Mouse (Mus musculus): ENCODE measurements around the gene Coro1c. TPM values are rescaled to one million over a fixed set of nuclear protein-coding genes. Genes with fewer than 3 reads are reported as not detected.

The Coro1c gene
- polyA plus RNA-seq, 1 experiment from 2014 or later = 93.6 TPM

DNA sequence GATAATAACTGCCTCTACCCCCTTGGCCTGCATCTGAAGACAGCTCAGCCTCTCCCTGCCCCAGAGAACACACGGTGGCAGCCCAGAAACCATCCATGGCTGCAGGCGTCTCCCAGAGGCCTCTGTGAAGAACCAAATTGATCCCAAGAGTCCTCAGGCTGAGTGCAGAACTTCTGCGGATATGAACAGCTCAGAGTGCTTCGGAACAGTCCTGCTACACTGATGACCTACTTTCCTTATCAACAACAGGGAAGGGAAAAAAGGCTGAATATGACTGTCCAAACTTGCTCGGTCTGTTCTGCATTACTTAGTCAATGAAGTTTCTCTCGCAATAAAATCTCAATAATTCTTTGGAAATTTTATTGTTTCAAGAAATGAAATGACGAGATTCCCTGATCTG, 16.6 kb downstream of the Coro1c start:
- DNase-seq (ENCODE audit: low spot score) (no peak), ATAC-seq (ENCODE audit: low FRiP score, low TSS enrichment) (no peak)
- H3K9ac ChIP-seq (ENCODE audit: low read length) = no peak overlapping the region
- no peaks in the 10 kb centered on the region for H3K36me3 ChIP-seq (ENCODE audit: control insufficient read depth, insufficient read depth, low read length)
- H3K4me3 ChIP-seq (ENCODE audit: low read depth, low read length) = no peak overlapping the region
- no peak overlapping the region for H3K27ac ChIP-seq (replicated peaks)
- WGBS = 63% methylated on average over 7 of the region's 7 CpGs
- H3K4me2 ChIP-seq (replicated peaks; ENCODE audit: low read depth) = no peak overlapping the region
- H3K27me3 ChIP-seq (ENCODE audit: control insufficient read depth, insufficient read depth, low read length) = no peaks in the 10 kb centered on the region
- no peaks in the 10 kb centered on the region for H3K9me3 ChIP-seq (ENCODE audit: control insufficient read depth, low read length)
- no peak for TF ChIP-seq EP300 (optimal IDR thresholded peaks at IDR 0.05)
- TF ChIP-seq CTCF (IDR thresholded peaks at IDR 0.05; ENCODE audit: low read depth) = no peak
- no peaks in the 10 kb centered on the region; the same call in 1 of the 2 replicates for H3K4me1 ChIP-seq (replicated peaks; ENCODE audit: control insufficient read depth, insufficient read depth)

DNA sequence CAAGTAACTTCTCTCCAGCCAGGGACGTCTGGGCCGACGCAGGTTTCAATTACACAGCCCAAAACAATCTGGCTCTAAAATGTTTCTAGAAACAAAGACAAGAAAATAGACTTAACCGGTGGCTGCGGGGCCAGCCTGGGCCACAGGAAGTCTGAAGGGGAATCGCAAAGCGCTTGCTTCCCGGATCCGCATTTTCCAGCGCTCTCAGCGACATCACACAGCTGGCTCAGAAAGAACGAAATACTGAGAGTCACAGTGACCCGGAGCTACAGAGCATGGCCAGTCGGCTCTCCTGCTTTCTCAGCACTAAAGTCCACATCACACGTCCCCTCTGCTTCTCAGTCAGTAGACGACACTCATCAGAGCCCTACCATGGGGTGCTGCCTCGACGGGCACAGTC, 17.7 kb downstream of the Coro1c start:
- 66% methylated on average over 18 of the region's 18 CpGs for WGBS
- Histone ChIP-seq H3K4me2 (replicated peaks; ENCODE audit: low read depth) (no peak overlapping the region), H3K4me3 (ENCODE audit: low read depth, low read length) (no peak overlapping the region), H3K9me3 (ENCODE audit: control insufficient read depth, low read length) (no peaks in the 10 kb centered on the region), H3K36me3 (ENCODE audit: control insufficient read depth, insufficient read depth, low read length) (no peaks in the 10 kb centered on the region), H3K27me3 (ENCODE audit: control insufficient read depth, insufficient read depth, low read length) (no peaks in the 10 kb centered on the region), H3K9ac (ENCODE audit: low read length) (no peak overlapping the region), H3K27ac (replicated peaks) (no peak overlapping the region; the same call in 1 of the 2 replicates), H3K4me1 (replicated peaks; ENCODE audit: control insufficient read depth, insufficient read depth) (no peaks in the 10 kb centered on the region; the same call in 1 of the 2 replicates)
- no peak for ATAC-seq (ENCODE audit: low FRiP score, low TSS enrichment)
- TF ChIP-seq EP300 (optimal IDR thresholded peaks at IDR 0.05) (no peak), CTCF (IDR thresholded peaks at IDR 0.05; ENCODE audit: low read depth) (no peak)
- DNase-seq (ENCODE audit: low spot score) = peak; percentile 12

DNA sequence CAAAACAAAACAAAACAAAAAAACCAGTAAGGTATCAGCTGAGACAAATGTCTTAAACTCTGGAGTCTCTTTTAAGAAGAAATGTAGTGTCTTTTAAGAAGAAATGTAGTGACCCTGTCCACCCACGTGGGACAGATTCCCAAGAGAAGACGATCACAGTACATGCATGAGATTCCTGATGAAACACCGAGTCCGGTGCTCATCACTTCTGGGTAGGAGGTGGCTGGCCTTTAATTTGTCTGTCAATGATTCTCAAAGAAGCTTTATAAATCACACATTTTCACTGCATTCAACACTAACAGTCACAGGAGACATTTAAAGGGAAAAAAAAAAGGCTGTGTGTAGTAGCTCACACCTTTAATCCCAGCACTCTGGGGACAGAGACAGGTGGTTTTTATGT, 18.6 kb downstream of the Coro1c start:
- no peaks in the 10 kb centered on the region for H3K36me3 ChIP-seq (ENCODE audit: control insufficient read depth, insufficient read depth, low read length)
- ATAC-seq (ENCODE audit: low FRiP score, low TSS enrichment) (no peak), DNase-seq (ENCODE audit: low spot score) (no peak)
- no peak for TF ChIP-seq EP300 (optimal IDR thresholded peaks at IDR 0.05)
- TF ChIP-seq CTCF (IDR thresholded peaks at IDR 0.05; ENCODE audit: low read depth) = no peak
- no peaks in the 10 kb centered on the region for H3K27me3 ChIP-seq (ENCODE audit: control insufficient read depth, insufficient read depth, low read length)
- H3K4me2 ChIP-seq (replicated peaks; ENCODE audit: low read depth) = no peak overlapping the region
- no peak overlapping the region for H3K4me3 ChIP-seq (ENCODE audit: low read depth, low read length)
- H3K27ac ChIP-seq (replicated peaks) = no peak overlapping the region
- H3K4me1 ChIP-seq (replicated peaks; ENCODE audit: control insufficient read depth, insufficient read depth) = no peaks in the 10 kb centered on the region; the same call in 1 of the 2 replicates
- no peak overlapping the region for H3K9ac ChIP-seq (ENCODE audit: low read length)
- H3K9me3 ChIP-seq (ENCODE audit: control insufficient read depth, low read length) = no peaks in the 10 kb centered on the region
- WGBS = 30% methylated on average over 4 of the region's 4 CpGs

DNA sequence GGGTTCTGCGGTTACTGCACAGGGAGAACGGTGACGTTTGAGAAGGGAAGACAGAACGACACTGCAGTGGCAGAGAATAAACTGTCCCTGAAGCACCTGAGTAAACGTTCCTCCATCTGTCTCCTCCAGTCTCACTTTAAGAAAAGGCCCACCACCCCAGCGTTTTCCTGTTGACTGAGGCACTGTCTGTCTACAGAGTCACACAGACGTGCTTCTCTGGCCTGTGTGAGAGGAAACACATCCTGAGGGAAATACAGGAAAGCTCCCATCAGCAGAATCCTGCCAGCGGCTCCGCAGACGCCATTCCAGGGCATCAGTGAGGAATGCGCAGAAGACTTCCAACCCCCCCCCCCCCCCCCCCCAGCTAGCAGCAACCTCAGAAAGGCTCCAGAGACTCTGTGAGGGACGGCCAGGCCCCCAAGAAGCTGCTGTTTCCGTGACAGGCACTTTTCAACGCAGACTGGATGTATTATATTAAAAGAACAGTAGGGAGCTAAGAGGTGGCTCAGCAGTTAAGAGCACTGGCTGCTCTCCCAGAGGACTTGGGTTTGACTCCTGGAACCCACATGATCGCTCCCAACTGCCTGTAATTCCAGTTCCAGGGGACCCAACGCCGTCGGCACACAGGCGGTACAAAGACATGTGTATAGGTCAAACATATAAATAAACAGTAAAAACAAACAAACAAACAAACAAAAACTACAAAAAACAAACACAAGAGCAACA, 19.2 kb downstream of the Coro1c start:
- Histone ChIP-seq H3K4me3 (ENCODE audit: low read depth, low read length) (no peak overlapping the region), H3K9me3 (ENCODE audit: control insufficient read depth, low read length) (no peaks in the 10 kb centered on the region), H3K27me3 (ENCODE audit: control insufficient read depth, insufficient read depth, low read length) (no peaks in the 10 kb centered on the region), H3K27ac (replicated peaks) (peak overlapping the region; percentile 63), H3K4me1 (replicated peaks; ENCODE audit: control insufficient read depth, insufficient read depth) (no peaks in the 10 kb centered on the region; the same call in 1 of the 2 replicates), H3K9ac (ENCODE audit: low read length) (0 out of 2 replicates have a peak overlapping the region, but pooled peaks have one; percentile 13), H3K4me2 (replicated peaks; ENCODE audit: low read depth) (no peak overlapping the region; the same call in 1 of the 2 replicates), H3K36me3 (ENCODE audit: control insufficient read depth, insufficient read depth, low read length) (no peaks in the 10 kb centered on the region)
- ATAC-seq (ENCODE audit: low FRiP score, low TSS enrichment) (no peak; the same call in 1 of the 2 replicates), DNase-seq (ENCODE audit: low spot score) (peak; percentile 19)
- no peak for TF ChIP-seq EP300 (optimal IDR thresholded peaks at IDR 0.05)
- no peak for TF ChIP-seq CTCF (IDR thresholded peaks at IDR 0.05; ENCODE audit: low read depth)
- 33% methylated on average over 19 of the region's 19 CpGs for WGBS

DNA sequence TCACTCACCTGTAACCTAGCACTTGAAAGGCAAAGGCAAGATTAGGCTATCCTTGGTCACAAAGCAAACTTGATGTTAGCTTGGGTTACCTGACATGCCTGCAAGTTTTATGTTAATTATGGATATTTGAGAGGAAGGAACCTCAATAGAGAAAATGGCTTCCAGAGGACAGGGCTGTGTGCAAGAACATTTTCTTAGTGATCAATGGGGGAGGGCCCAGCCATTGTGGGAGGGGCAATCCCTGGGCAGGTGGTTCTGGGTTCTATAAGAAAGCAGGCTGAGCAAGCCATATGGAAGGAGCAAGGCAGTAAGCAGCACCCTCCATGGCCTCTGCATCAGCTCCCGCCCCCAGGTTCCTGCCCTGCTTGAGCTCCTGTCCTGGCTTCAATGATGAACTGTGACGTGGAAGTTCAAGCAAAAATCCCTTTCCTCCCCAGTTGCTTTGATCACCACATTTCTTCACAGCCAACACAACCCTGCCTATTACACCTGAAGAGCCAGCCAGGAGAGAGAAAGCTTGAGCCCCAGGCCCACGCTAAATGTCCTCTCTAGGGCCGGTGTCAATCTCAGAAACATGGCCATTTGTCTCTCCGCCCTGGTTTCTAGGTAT, 20.3 kb downstream of the Coro1c start:
- H3K4me1 ChIP-seq (replicated peaks; ENCODE audit: control insufficient read depth, insufficient read depth) = no peaks in the 10 kb centered on the region; the same call in 1 of the 2 replicates
- H3K4me2 ChIP-seq (replicated peaks; ENCODE audit: low read depth) = no peak overlapping the region
- 81% methylated on average over 5 of the region's 5 CpGs for WGBS
- H3K9me3 ChIP-seq (ENCODE audit: control insufficient read depth, low read length) = no peaks in the 10 kb centered on the region
- 0 out of 2 replicates have a peak overlapping the region, but pooled peaks have one; percentile 8 for H3K9ac ChIP-seq (ENCODE audit: low read length)
- TF ChIP-seq EP300 (optimal IDR thresholded peaks at IDR 0.05) (no peak), CTCF (IDR thresholded peaks at IDR 0.05; ENCODE audit: low read depth) (no peak)
- H3K27me3 ChIP-seq (ENCODE audit: control insufficient read depth, insufficient read depth, low read length) = no peaks in the 10 kb centered on the region
- ATAC-seq (ENCODE audit: low FRiP score, low TSS enrichment) (no peak), DNase-seq (ENCODE audit: low spot score) (peak; percentile 13)
- H3K36me3 ChIP-seq (ENCODE audit: control insufficient read depth, insufficient read depth, low read length) = no peaks in the 10 kb centered on the region
- peak overlapping the region; percentile 63; the same call in 1 of the 2 replicates for H3K27ac ChIP-seq (replicated peaks)
- no peak overlapping the region for H3K4me3 ChIP-seq (ENCODE audit: low read depth, low read length)

DNA sequence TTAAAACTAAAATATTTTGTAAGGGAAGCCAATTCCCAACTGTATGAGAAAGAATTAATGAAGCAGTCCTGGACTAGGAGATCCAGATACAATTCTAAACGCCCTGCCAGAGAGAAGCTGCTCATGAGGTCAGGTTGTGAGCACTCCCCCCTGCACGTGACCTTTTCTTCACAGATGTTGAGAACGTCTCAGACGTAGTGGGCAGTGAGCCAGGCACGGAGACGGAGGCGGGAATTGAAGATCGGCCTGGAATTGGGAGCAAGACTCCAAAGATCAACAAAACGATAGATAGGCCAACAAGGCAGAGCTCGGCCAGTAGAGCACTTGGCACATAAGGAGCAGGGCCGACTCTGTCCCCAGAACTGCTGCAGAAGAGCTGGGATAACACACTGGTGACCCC, 21.4 kb downstream of the Coro1c start:
- ATAC-seq (ENCODE audit: low FRiP score, low TSS enrichment) (no peak; the same call in 1 of the 2 replicates), DNase-seq (ENCODE audit: low spot score) (peak; percentile 71)
- H3K4me3 ChIP-seq (ENCODE audit: low read depth, low read length) = no peak overlapping the region
- peaks cover 8% of the 10 kb centered on the region for H3K4me1 ChIP-seq (replicated peaks; ENCODE audit: control insufficient read depth, insufficient read depth)
- no peaks in the 10 kb centered on the region for H3K36me3 ChIP-seq (ENCODE audit: control insufficient read depth, insufficient read depth, low read length)
- 0 out of 2 replicates have a peak overlapping the region, but pooled peaks have one; percentile 1 for H3K27ac ChIP-seq (replicated peaks)
- H3K9ac ChIP-seq (ENCODE audit: low read length) = no peak overlapping the region
- no peaks in the 10 kb centered on the region for H3K9me3 ChIP-seq (ENCODE audit: control insufficient read depth, low read length)
- 12% methylated on average over 11 of the region's 11 CpGs for WGBS
- no peaks in the 10 kb centered on the region for H3K27me3 ChIP-seq (ENCODE audit: control insufficient read depth, insufficient read depth, low read length)
- H3K4me2 ChIP-seq (replicated peaks; ENCODE audit: low read depth) = no peak overlapping the region
- TF ChIP-seq EP300 (optimal IDR thresholded peaks at IDR 0.05) = no peak
- no peak for TF ChIP-seq CTCF (IDR thresholded peaks at IDR 0.05; ENCODE audit: low read depth)

All from stomach, postnatal 0 days (tissue).